Mouse (Mus musculus): ENCODE data around the gene Smarcal1. TPM values are rescaled to one million over a fixed set of nuclear protein-coding genes. Genes with fewer than 3 reads are reported as not detected.

Smarcal1 gene
- total and polyA plus RNA-seq, 3 experiments = 24.4 to 27.7 TPM; not detected in 1

- no peaks in the 10 kb centered on the region for H3K27me3 ChIP-seq (ENCODE audit: control insufficient read depth in 1 of 2, insufficient read depth in 2 of 2, low read length in 2 of 2)
- TF ChIP-seq CHD2 (IDR thresholded peaks at IDR 0.05; ENCODE audit: low read length) (no peak), NRF1 (IDR thresholded peaks at IDR 0.05; ENCODE audit: insufficient read depth, low read depth, low read length, poor library complexity, severe bottlenecking) (no peak), ZKSCAN1 (IDR thresholded peaks at IDR 0.05; ENCODE audit: low read depth, low read length) (no peak), USF2 (IDR thresholded peaks at IDR 0.05; ENCODE audit: borderline replicate concordance in 1 of 2, insufficient read depth in 1 of 2, low read depth in 1 of 2, low read length in 2 of 2) (no peak), BHLHE40 (IDR thresholded peaks at IDR 0.05; ENCODE audit: borderline replicate concordance, low read depth, low read length) (no peak), HCFC1 (IDR thresholded peaks at IDR 0.05; ENCODE audit: low read depth, low read length) (no peak), ZMIZ1 (IDR thresholded peaks at IDR 0.05; ENCODE audit: low read depth, low read length) (no peak), MXI1 (IDR thresholded peaks at IDR 0.05; ENCODE audit: low read depth, low read length) (no peak), TCF12 (IDR thresholded peaks at IDR 0.05; ENCODE audit: low read depth, low read length) (no peak), UBTF (IDR thresholded peaks at IDR 0.05; ENCODE audit: borderline replicate concordance, insufficient read depth, low read depth, low read length) (no peak), GATA1 (IDR thresholded peaks at IDR 0.05; ENCODE audit: low read depth, low read length) (no peak), POLR2AphosphoS5 (IDR thresholded peaks at IDR 0.05; ENCODE audit: borderline replicate concordance, low read depth, low read length) (no peak), MEF2A (IDR thresholded peaks at IDR 0.05; ENCODE audit: extremely low read depth, insufficient replicate concordance, low read depth, low read length, poor library complexity, severe bottlenecking) (no peak)
- H3K79me2 ChIP-seq (ENCODE audit: control insufficient read depth, insufficient read depth, low read length, poor library complexity) = no peaks in the 10 kb centered on the region
- DNase-seq (ENCODE audit: low read depth, low spot score) = no peak
- no peak overlapping the region for H3K9ac ChIP-seq (ENCODE audit: control insufficient read depth, low read depth, low read length, poor library complexity, severe bottlenecking)
- no peaks in the 10 kb centered on the region for H3K9me3 ChIP-seq (replicated peaks; ENCODE audit: insufficient read depth, low read length)
- H3K27ac ChIP-seq (ENCODE audit: control insufficient read depth, low read depth, low read length) = no peak overlapping the region
- no peak overlapping the region for H3K4me3 ChIP-seq (ENCODE audit: control insufficient read depth in 1 of 2, insufficient read depth in 1 of 2, low read depth in 2 of 2, low read length in 2 of 2)
- no peaks in the 10 kb centered on the region for H3K4me1 ChIP-seq (ENCODE audit: control insufficient read depth in 1 of 2, insufficient read depth in 2 of 2, low read length in 2 of 2)
- no peaks in the 10 kb centered on the region; a peak in 1 of 4 replicates for H3K36me3 ChIP-seq (ENCODE audit: control insufficient read depth in 1 of 2, insufficient read depth in 2 of 2, low read length in 2 of 2)
These were observed 10.4 kb downstream of the Smarcal1 start for GRCm38 (mm10) chr1:72593340-72593951.

DNA sequence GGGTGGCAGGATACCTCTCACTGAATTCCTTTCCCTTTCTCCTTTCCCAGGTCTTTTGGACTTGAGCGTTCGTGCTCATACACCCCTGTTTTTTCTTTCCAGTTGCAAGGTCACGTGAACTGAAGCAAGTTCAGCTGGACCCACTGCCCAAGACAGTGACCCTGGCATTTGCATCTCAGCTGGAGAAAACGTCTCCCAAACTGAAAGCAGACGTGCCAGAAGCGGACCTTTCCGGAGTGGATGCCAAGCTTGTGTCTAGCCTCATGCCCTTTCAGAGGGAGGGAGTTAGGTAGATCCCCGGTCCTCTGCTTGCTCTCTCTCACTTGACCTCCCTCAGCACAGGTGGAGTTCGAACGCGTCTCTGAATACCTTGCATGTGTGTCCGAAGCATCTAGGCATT, 12.6 kb downstream of the Smarcal1 start:
- Histone ChIP-seq H3K36me3 (ENCODE audit: control insufficient read depth in 1 of 2, insufficient read depth in 2 of 2, low read length in 2 of 2) (no peaks in the 10 kb centered on the region; a peak in 1 of 4 replicates), H3K27ac (ENCODE audit: control insufficient read depth, low read depth, low read length) (no peak overlapping the region), H3K79me2 (ENCODE audit: control insufficient read depth, insufficient read depth, low read length, poor library complexity) (no peaks in the 10 kb centered on the region), H3K9me3 (replicated peaks; ENCODE audit: insufficient read depth, low read length) (no peaks in the 10 kb centered on the region), H3K4me3 (ENCODE audit: control insufficient read depth in 1 of 2, insufficient read depth in 1 of 2, low read depth in 2 of 2, low read length in 2 of 2) (no peak overlapping the region), H3K9ac (ENCODE audit: control insufficient read depth, low read depth, low read length, poor library complexity, severe bottlenecking) (no peak overlapping the region), H3K27me3 (ENCODE audit: control insufficient read depth in 1 of 2, insufficient read depth in 2 of 2, low read length in 2 of 2) (no peaks in the 10 kb centered on the region), H3K4me1 (ENCODE audit: control insufficient read depth in 1 of 2, insufficient read depth in 2 of 2, low read length in 2 of 2) (no peaks in the 10 kb centered on the region)
- no peak for TF ChIP-seq ZKSCAN1 (IDR thresholded peaks at IDR 0.05; ENCODE audit: low read depth, low read length)
- TF ChIP-seq POLR2A (IDR thresholded peaks at IDR 0.05; ENCODE audit: control insufficient read depth in 1 of 2, insufficient read depth in 1 of 2, low read depth in 1 of 2, low read length in 2 of 2, poor library complexity in 1 of 2) = no peak
- TF ChIP-seq USF1 (IDR thresholded peaks at IDR 0.05; ENCODE audit: low read depth, low read length) = no peak
- no peak for TF ChIP-seq TBP (IDR thresholded peaks at IDR 0.05; ENCODE audit: low read depth, low read length)
- no peak for TF ChIP-seq SMC3 (IDR thresholded peaks at IDR 0.05; ENCODE audit: low read depth, low read length)
- TF ChIP-seq TAL1 (IDR thresholded peaks at IDR 0.05; ENCODE audit: low read length) = no peak
- TF ChIP-seq SIN3A (IDR thresholded peaks at IDR 0.05; ENCODE audit: low read length) = no peak
- no peak for TF ChIP-seq POLR2AphosphoS2 (IDR thresholded peaks at IDR 0.05; ENCODE audit: low read length)
- TF ChIP-seq CTCF (IDR thresholded peaks at IDR 0.05 in 2 of 3, conservative IDR thresholded peaks at IDR 0.05 in 1 of 3; ENCODE audit: control insufficient read depth in 1 of 3, insufficient read depth in 1 of 3, low read depth in 2 of 3, low read length in 3 of 3, poor library complexity in 1 of 3, severe bottlenecking in 1 of 3) = no peak
- TF ChIP-seq MYC (IDR thresholded peaks at IDR 0.05; ENCODE audit: low read depth, low read length) = no peak
- no peak for TF ChIP-seq GATA1 (IDR thresholded peaks at IDR 0.05; ENCODE audit: low read depth, low read length)
- TF ChIP-seq CHD2 (IDR thresholded peaks at IDR 0.05; ENCODE audit: low read length) = no peak
- TF ChIP-seq POLR2AphosphoS5 (IDR thresholded peaks at IDR 0.05; ENCODE audit: borderline replicate concordance, low read depth, low read length) = no peak
- TF ChIP-seq MYB (IDR thresholded peaks at IDR 0.05; ENCODE audit: low read depth, low read length) = no peak
- no peak for TF ChIP-seq USF2 (IDR thresholded peaks at IDR 0.05; ENCODE audit: borderline replicate concordance in 1 of 2, insufficient read depth in 1 of 2, low read depth in 1 of 2, low read length in 2 of 2)
- no peak for TF ChIP-seq MXI1 (IDR thresholded peaks at IDR 0.05; ENCODE audit: low read depth, low read length)
- no peak for DNase-seq (ENCODE audit: low read depth, low spot score)
